Mouse (Mus musculus) heart, embryonic 16.5 days (tissue): ENCODE measurements around the gene Tap2. TPM values are rescaled to one million over a fixed set of nuclear protein-coding genes. Genes with fewer than 3 reads are reported as not detected.

Experiments used
- ATAC-seq: fragments of 200-750 bp; cut with Nextera tagmentation; replicated peaks from 2 replicates; pipeline ENCODE4 v1.8.0; 2017; ENCODE audit warnings: moderate number of reproducible peaks; ENCODE audit not compliant: insufficient read depth, low FRiP score; ENCODE audit errors: extremely low read depth
- H3K27ac ChIP-seq: fragments of 300-500 bp; sonication (generic); 2 replicates; pipeline ENCODE4 v1.5.1; 2014; ENCODE audit warnings: mild to moderate bottlenecking, low read length, control low read depth, moderate library complexity
- H3K27me3 ChIP-seq: fragments of 300-500 bp; sonication (generic); 2 replicates; pipeline ENCODE4 v1.6.1; 2014; ENCODE audit warnings: low read length, mixed read lengths; ENCODE audit not compliant: control insufficient read depth, insufficient read depth
- H3K36me3 ChIP-seq: fragments of 300-500 bp; sonication (generic); 2 replicates; pipeline ENCODE4 v1.6.1; 2014; ENCODE audit not compliant: control insufficient read depth, insufficient read depth
- H3K4me1 ChIP-seq: fragments of 300-500 bp; sonication (generic); 2 replicates; pipeline ENCODE4 v1.6.1; 2014; ENCODE audit warnings: low read length, mixed read lengths; ENCODE audit not compliant: control insufficient read depth, insufficient read depth
- H3K4me2 ChIP-seq: fragments of 300-500 bp; sonication (generic); 2 replicates; pipeline ENCODE4 v1.6.1; 2014; ENCODE audit warnings: low read depth, mild to moderate bottlenecking, control low read depth, low read length
- H3K4me3 ChIP-seq: fragments of 300-500 bp; sonication (generic); 2 replicates; pipeline ENCODE4 v1.5.1; 2014; ENCODE audit warnings: mild to moderate bottlenecking, control low read depth, low read length
- H3K9ac ChIP-seq: fragments of 300-500 bp; sonication (generic); 2 replicates; pipeline ENCODE4 v1.6.1; 2014; ENCODE audit warnings: low read length, control low read depth
- H3K9me3 ChIP-seq: fragments of 300-500 bp; sonication (generic); replicated peaks from 2 replicates; pipeline ENCODE4 v1.6.1; 2016; ENCODE audit warnings: low read length; ENCODE audit not compliant: control insufficient read depth
- WGBS: fragments of 180-500 bp; shearing (Covaris S2); extraction: QIAGEN DNeasy Blood & Tissue Kit; methylation state at CpG from one replicate; pipeline ENCODE4 v1.1.7; 2014; 5-methylcytosine and 5-hydroxymethylcytosine counted together
- polyA plus RNA-seq: library from polyadenylated mRNA; unstranded; fragments of >200 nt; fragmentation: Nextera tagmentation; extraction: Ambion mirVana; gene quantifications from 2 replicates; pipeline ENCODE4 v1.2.1, GENCODE M21; 2015

Gene Tap2
- polyA plus RNA-seq, 1 experiment from 2014 or later = 21.4 TPM

DNA sequence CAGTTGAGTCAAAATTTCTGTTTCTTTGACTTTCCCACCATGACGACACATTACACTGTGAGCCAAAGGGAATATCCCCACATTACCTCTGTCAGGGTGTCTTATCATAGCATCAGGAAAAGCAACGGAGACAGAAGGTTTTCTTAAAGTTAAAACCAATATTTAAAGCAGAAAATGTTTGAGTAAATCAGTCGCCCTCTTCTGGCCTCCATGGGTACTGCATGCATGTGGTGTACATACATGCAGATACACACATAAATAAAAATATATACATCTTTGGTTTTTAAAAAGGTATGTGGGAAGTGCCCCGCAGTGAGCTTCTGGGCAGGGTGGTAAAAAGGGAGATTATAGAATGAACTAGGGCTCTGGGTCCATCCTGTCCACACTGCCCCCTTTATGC, 26.1 kb upstream of the Tap2 start:
- H3K9me3 ChIP-seq = peaks cover 12% of the 10 kb centered on the region
- H3K9ac ChIP-seq = no peak overlapping the region
- no peak overlapping the region for H3K4me2 ChIP-seq
- no peak for ATAC-seq
- no peak overlapping the region for H3K4me3 ChIP-seq
- H3K36me3 ChIP-seq = no peaks in the 10 kb centered on the region
- 62% methylated on average over 4 of the region's 4 CpGs for WGBS
- H3K27me3 ChIP-seq = no peaks in the 10 kb centered on the region; the same call in 1 of the 2 replicates
- no peak overlapping the region for H3K27ac ChIP-seq
- H3K4me1 ChIP-seq = no peaks in the 10 kb centered on the region

DNA sequence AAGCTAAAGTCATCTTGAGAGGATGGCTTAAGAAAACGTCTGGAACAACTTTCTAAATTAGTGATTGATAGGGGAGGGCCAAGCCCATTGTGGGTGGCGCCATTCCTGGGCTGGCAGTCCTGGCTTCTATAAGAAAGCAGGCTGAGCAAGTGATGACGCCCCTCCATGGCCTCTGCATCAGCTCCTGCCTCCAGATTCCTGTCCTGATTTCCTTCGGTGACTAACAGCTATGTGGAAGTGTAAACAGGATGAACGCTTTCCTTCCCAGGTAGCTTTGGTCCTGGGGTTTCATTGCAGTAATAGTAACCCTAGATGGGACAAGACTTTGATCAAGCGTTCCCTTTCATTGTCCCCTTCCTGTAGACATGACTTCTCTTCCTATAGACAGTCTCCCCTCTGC, 24.3 kb upstream of the Tap2 start:
- no peaks in the 10 kb centered on the region for H3K4me1 ChIP-seq
- H3K27ac ChIP-seq = no peak overlapping the region
- peaks cover 8% of the 10 kb centered on the region for H3K9me3 ChIP-seq
- 57% methylated on average over 6 of the region's 6 CpGs for WGBS
- H3K4me3 ChIP-seq = no peak overlapping the region
- no peaks in the 10 kb centered on the region for H3K36me3 ChIP-seq
- no peak overlapping the region for H3K9ac ChIP-seq
- no peak for ATAC-seq
- peaks cover 2% of the 10 kb centered on the region; the same call in 1 of the 2 replicates for H3K27me3 ChIP-seq
- no peak overlapping the region for H3K4me2 ChIP-seq

DNA sequence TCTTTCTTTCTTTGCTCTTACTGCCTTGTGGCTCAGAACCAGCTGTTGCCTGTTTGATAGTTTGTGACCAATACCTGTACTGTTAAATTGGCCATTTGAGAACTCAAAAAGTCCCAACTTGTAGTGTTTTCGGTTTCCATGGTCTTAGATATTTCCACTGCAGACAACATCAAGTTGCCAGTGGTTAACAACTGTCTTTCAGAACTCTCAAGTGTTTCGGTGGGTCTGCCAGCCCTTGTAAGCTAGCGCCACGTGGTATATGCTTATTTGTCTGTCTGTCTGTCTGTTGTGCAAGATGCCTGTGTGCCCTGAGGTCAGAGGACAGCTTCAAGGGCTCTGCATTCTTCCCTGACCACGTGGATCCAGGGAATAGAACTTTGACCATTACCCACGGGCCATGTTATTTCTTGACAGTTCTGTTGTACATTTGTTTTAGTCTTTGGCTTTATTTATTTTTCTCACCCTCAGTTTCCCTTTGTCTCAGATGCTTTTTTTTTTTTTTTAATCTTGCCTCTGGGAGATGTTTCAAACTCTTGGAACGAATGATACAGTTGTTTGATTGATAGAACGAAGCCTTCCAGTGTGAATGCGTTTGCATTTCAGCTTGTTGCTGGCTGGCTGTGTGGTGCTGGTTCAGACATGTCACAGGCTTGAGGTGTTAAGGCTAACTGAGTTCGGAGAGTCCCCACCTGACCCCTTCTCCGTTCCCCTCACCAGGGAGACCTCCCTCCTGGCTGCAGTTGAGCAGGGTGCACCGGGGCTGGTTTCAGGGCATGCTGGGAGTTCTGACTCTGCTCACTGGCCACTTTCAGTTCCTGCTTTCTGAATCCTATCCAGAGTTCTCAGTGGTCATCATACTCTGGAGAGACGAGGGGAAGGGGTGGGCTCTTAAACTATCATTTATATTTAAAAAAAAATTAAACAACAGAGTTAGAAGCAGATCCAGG, 23.1 kb upstream of the Tap2 start:
- peaks cover 8% of the 10 kb centered on the region for H3K9me3 ChIP-seq
- no peaks in the 10 kb centered on the region for H3K36me3 ChIP-seq
- no peak overlapping the region for H3K4me2 ChIP-seq
- no peaks in the 10 kb centered on the region for H3K4me1 ChIP-seq
- H3K9ac ChIP-seq = no peak overlapping the region
- 60% methylated on average over 13 of the region's 13 CpGs for WGBS
- H3K4me3 ChIP-seq = no peak overlapping the region
- peaks cover 6% of the 10 kb centered on the region; the same call in 1 of the 2 replicates for H3K27me3 ChIP-seq
- ATAC-seq = no peak
- no peak overlapping the region for H3K27ac ChIP-seq

- no peak overlapping the region for H3K27ac ChIP-seq
- no peaks in the 10 kb centered on the region for H3K36me3 ChIP-seq
- H3K9ac ChIP-seq = no peak overlapping the region
- H3K9me3 ChIP-seq = no peaks in the 10 kb centered on the region
- WGBS = 67% methylated on average over 15 of the region's 15 CpGs
- no peak overlapping the region for H3K4me2 ChIP-seq
- H3K27me3 ChIP-seq = peaks cover 23% of the 10 kb centered on the region
- H3K4me1 ChIP-seq = peaks cover 7% of the 10 kb centered on the region
- no peak overlapping the region for H3K4me3 ChIP-seq
- ATAC-seq = no peak
Measured at GRCm38 (mm10) chr17:34183564-34184219, 19.6 kb upstream of the Tap2 start.

DNA sequence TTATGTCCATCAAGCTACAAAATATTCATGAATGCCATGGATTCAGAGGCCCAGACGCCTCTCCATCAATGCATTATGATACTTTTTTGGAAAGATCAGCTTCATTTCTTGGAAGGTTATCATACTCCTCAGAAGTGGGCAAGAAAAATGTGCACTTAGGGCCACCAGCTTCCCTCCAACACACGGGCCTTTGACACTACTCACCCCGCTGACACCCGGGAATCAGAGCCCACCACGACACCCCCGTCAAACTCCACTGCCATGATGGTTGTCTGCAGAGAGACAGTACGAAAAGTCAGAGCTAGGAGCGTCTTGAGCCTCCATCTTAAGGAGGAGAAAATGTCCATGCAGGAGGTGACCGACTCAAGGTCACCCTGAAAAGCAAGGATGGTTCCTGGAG, 17.8 kb upstream of the Tap2 start:
- 81% methylated on average over 9 of the region's 9 CpGs for WGBS
- peaks cover 7% of the 10 kb centered on the region for H3K4me1 ChIP-seq
- H3K4me2 ChIP-seq = no peak overlapping the region
- no peaks in the 10 kb centered on the region for H3K36me3 ChIP-seq
- H3K9ac ChIP-seq = no peak overlapping the region
- ATAC-seq = no peak
- no peak overlapping the region for H3K27ac ChIP-seq
- no peak overlapping the region for H3K4me3 ChIP-seq
- peaks cover 31% of the 10 kb centered on the region for H3K27me3 ChIP-seq
- H3K9me3 ChIP-seq = no peaks in the 10 kb centered on the region

DNA sequence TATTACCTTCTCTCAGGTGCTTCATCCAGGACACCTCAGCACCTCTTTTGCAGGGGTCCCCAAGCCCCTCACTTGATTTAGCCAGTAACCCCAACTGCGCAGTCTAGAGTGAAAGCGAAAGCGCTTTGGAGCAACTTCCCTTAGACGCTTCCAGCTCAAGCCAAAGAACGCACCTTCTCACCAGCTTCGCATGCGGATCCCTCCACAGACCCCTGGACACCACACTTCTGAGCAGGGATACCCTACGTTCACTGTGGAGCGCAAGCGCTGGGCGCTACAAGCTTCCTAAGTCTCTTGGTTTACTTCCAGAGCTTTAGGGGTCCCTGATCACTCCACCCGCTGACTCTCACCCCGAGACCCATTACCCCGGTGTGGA, 16.5 kb upstream of the Tap2 start:
- Histone ChIP-seq H3K9me3 (no peaks in the 10 kb centered on the region), H3K36me3 (no peaks in the 10 kb centered on the region), H3K27ac (peak overlapping the region; percentile 55; the same call in 1 of the 2 replicates), H3K9ac (peak overlapping the region; percentile 80), H3K27me3 (peaks cover 38% of the 10 kb centered on the region), H3K4me2 (peak overlapping the region; percentile 95), H3K4me1 (peaks cover 7% of the 10 kb centered on the region), H3K4me3 (peak overlapping the region; percentile 70)
- ATAC-seq = peak; percentile 20
- WGBS = 3% methylated on average over 14 of the region's 14 CpGs

DNA sequence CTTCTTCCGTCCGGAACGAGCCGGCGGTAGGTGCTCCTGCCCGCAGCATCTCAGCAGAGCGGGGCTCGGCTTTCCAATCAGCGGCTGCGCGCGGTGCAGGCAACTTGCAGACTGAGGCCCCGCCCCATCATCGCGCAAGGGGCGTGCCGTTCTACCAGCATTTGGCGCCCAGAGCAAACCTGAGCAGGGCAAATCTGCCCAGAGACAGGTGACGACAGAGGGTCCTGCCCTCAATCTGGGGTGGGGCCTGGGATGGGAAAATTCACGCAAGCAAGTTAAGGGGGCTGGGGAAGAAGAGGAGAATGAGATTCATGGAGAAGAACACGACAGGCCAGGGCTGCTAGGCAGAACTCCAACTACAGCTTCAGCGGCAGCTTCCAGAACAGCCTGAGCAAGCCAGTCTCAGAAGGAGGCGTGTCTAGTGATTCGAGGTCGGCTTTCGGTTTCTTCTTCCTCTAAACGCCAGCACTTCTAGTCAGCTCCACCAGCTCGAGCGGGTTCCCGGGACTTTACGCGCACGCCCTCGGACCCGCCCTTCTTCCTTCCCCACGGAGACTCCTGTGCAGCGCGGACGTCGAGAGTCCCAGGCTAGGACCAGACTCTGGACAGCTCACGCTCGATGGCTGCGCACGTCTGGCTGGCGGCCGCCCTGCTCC, 15.9 kb upstream of the Tap2 start, which contains the start of the genes Tap1 and Psmb9:
Tap1 (plus strand) TSS at position 293 of the 656 bp plus-strand sequence.
Psmb9 (minus strand) TSS at position 504 of the 656 bp plus-strand sequence.
- WGBS = under 1% methylated on average over 46 of the region's 46 CpGs

GRCm38 (mm10) chr17:34188010-34188409, 15.3 kb upstream of the Tap2 start:
- Histone ChIP-seq H3K4me1 (peaks cover 7% of the 10 kb centered on the region), H3K4me2 (peak overlapping the region; percentile 95), H3K9ac (peak overlapping the region; percentile 80), H3K36me3 (no peaks in the 10 kb centered on the region), H3K9me3 (no peaks in the 10 kb centered on the region), H3K27ac (peak overlapping the region; percentile 75), H3K4me3 (peak overlapping the region; percentile 70), H3K27me3 (peaks cover 40% of the 10 kb centered on the region)
- no peak; the same call in 1 of the 2 replicates for ATAC-seq
- 1% methylated on average over 20 of the region's 20 CpGs for WGBS

More for the DNA sequence above, 15.9 kb upstream of the Tap2 start, which contains the start of the genes Tap1 and Psmb9:
- Histone ChIP-seq H3K4me1 (peaks cover 7% of the 10 kb centered on the region), H3K4me2 (peak within 1 kb of the TSS; percentile 95), H3K27ac (peak within 1 kb of the TSS; percentile 75), H3K4me3 (peak within 1 kb of the TSS; percentile 70), H3K9me3 (no peaks in the 10 kb centered on the region), H3K9ac (peak within 1 kb of the TSS; percentile 80), H3K27me3 (peaks cover 38% of the 10 kb centered on the region), H3K36me3 (no peaks in the 10 kb centered on the region)
- ATAC-seq = peak; percentile 95
